Mouse (Mus musculus) embryonic fibroblast, embryonic 13.5 days (primary cell): ENCODE measurements around the gene Fam20b. TPM values are rescaled to one million over a fixed set of nuclear protein-coding genes. Genes with fewer than 3 reads are reported as not detected.

Source experiments
- H3K27ac ChIP-seq: 2 replicates; pipeline ENCODE4 v1.5.1; 2012; ENCODE audit warnings: low read length, control low read depth, inconsistent platforms; ENCODE audit not compliant: insufficient read depth
- H3K4me1 ChIP-seq: 2 replicates; pipeline ENCODE4 v1.6.1; 2011; ENCODE audit warnings: low read length; ENCODE audit not compliant: control insufficient read depth, insufficient read depth
- H3K4me3 ChIP-seq: 2 replicates; pipeline ENCODE4 v1.5.1; 2011; ENCODE audit warnings: mild to moderate bottlenecking, control low read depth, low read length; ENCODE audit not compliant: insufficient read depth
- CTCF ChIP-seq: IDR thresholded peaks from 2 replicates; pipeline ENCODE4 v1.5.1; 2011; ENCODE audit warnings: mild to moderate bottlenecking, control low read depth, low read length, moderate library complexity, borderline replicate concordance; ENCODE audit not compliant: insufficient read depth
- POLR2A ChIP-seq: IDR thresholded peaks from 2 replicates; pipeline ENCODE4 v1.6.1; 2011; ENCODE audit warnings: low read depth, mild to moderate bottlenecking, control low read depth, low read length, moderate library complexity
- polyA plus RNA-seq: library from polyadenylated mRNA; stranded (reverse); fragments of >200 nt; gene quantifications from 2 replicates; pipeline ENCODE4 v1.2.4, GENCODE M21; 2011; ENCODE audit warnings: low read depth; ENCODE audit not compliant: missing spikeins, insufficient read length

The Fam20b gene
- polyA plus RNA-seq, 1 experiment: 39.8 TPM

GRCm38 (mm10) chr1:156658676-156659075, 60.2 kb downstream of the Fam20b start:
- no peak overlapping the region for H3K4me3 ChIP-seq
- no peak for TF ChIP-seq CTCF
- TF ChIP-seq POLR2A: no peak
- no peak overlapping the region for H3K27ac ChIP-seq
- H3K4me1 ChIP-seq: no peaks in the 10 kb centered on the region

- H3K4me1 ChIP-seq: no peaks in the 10 kb centered on the region
- no peak for TF ChIP-seq CTCF
- no peak overlapping the region for H3K27ac ChIP-seq
- H3K4me3 ChIP-seq: no peak overlapping the region
Measured at GRCm38 (mm10) chr1:156657523-156657922, 61.4 kb downstream of the Fam20b start.

- TF ChIP-seq CTCF (no peak), POLR2A (no peak)
- no peaks in the 10 kb centered on the region for H3K4me1 ChIP-seq
- H3K27ac ChIP-seq: no peak overlapping the region
- no peak overlapping the region for H3K4me3 ChIP-seq
Measured at GRCm38 (mm10) chr1:156654735-156655530, 64.0 kb downstream of the Fam20b start.

GRCm38 (mm10) chr1:156652189-156652822, 66.6 kb downstream of the Fam20b start:
- no peak overlapping the region for H3K4me3 ChIP-seq
- no peak for TF ChIP-seq CTCF
- no peak for TF ChIP-seq POLR2A
- H3K4me1 ChIP-seq: no peaks in the 10 kb centered on the region
- no peak overlapping the region for H3K27ac ChIP-seq

- Histone ChIP-seq H3K27ac (no peak overlapping the region), H3K4me1 (no peaks in the 10 kb centered on the region), H3K4me3 (no peak overlapping the region)
- TF ChIP-seq POLR2A (no peak), CTCF (no peak)
Measured at GRCm38 (mm10) chr1:156650631-156651030, 68.3 kb downstream of the Fam20b start.

- TF ChIP-seq CTCF (no peak), POLR2A (no peak)
- Histone ChIP-seq H3K27ac (no peak overlapping the region), H3K4me3 (no peak overlapping the region), H3K4me1 (no peaks in the 10 kb centered on the region)
Measured at GRCm38 (mm10) chr1:156648705-156649104, 70.2 kb downstream of the Fam20b start.

DNA sequence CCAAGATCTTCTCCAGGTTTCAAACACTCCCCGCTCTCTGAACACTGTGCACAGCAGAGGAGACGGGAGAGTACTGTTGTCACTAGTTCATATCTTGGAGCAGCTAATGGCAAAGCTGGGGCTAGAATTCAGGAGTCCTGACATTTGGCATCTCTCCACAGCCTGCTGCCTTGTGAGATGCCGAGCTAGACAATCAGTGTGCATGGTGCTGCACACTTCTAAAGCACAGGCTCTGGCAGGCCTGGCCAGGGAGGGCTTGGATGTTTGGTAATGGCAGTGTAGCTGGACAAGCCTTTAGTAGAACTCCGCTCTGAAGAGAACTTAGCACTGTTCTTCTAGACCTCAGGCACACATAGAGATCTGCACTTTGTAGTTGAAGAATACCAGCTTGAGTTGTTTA, 72.9 kb downstream of the Fam20b start:
- Histone ChIP-seq H3K27ac (no peak overlapping the region), H3K4me1 (no peaks in the 10 kb centered on the region; the same call in 1 of the 2 replicates), H3K4me3 (no peak overlapping the region)
- TF ChIP-seq POLR2A: no peak
- no peak for TF ChIP-seq CTCF

- Histone ChIP-seq H3K4me1 (peaks cover 4% of the 10 kb centered on the region; the same call in 1 of the 2 replicates), H3K4me3 (no peak overlapping the region), H3K27ac (no peak overlapping the region)
- no peak for TF ChIP-seq CTCF
- no peak for TF ChIP-seq POLR2A
Measured at GRCm38 (mm10) chr1:156644780-156645523, 73.9 kb downstream of the Fam20b start.

GRCm38 (mm10) chr1:156644061-156644460, 74.8 kb downstream of the Fam20b start:
- Histone ChIP-seq H3K4me1 (peaks cover 10% of the 10 kb centered on the region), H3K4me3 (no peak overlapping the region), H3K27ac (no peak overlapping the region)
- TF ChIP-seq CTCF (no peak), POLR2A (no peak)
